In the genomic region with DNA sequence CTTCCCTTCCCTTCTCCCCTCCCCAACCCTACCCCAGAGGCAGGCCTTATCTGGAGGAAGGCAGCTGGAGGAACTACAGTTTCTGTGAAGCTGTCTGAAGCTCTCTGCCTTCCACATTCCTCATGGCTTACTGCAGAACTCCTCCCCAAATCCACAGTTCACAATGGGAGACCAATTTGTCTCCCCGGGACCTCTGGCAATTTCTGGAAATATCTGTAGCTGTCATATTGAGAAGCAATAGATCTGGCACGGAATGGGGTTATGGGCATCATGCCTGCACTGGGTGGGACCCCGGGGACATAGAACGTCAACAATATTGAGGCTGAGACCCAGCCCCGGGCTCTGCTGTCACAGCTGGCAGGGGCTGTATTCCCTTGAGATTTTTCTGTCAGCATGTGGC, we compare ENCODE assay signal across 10 mouse cellular contexts. TPM values are rescaled to one million over a fixed set of nuclear protein-coding genes. Genes with fewer than 3 reads are reported as not detected.
A peak's percentile ranks its signal among the peaks of the same experiment; 100 is the strongest.
DNase-seq lines count a peak whose midpoint lies in the region; ATAC-seq lines count a peak whose summit lies in the region.
"Had no signal": no experiment of that assay in that cellular context is flagged by ENCODE, and none has a peak within 500 bp of the region (broad histone marks: within the 10 kb centered on the region; RNA-seq: fewer than 3 reads in every experiment).

No protein-coding gene starts in this region.

- 41% methylated on average over 5 of the region's 5 CpGs for WGBS in embryonic facial prominence, embryonic 14.5 days
- 41% methylated on average over 5 of the region's 5 CpGs for WGBS in heart, embryonic 16.5 days
- 57% methylated on average over 5 of the region's 5 CpGs for WGBS in midbrain, embryonic 10.5 days

- no peaks in the 10 kb centered on the region for H3K27me3 ChIP-seq in embryonic facial prominence, embryonic 14.5 days (replicated peaks; ENCODE audit: control insufficient read depth, insufficient read depth, low read length)
- no peaks in the 10 kb centered on the region for H3K27me3 ChIP-seq in heart, embryonic 16.5 days (ENCODE audit: control insufficient read depth, insufficient read depth, low read length)
- H3K27me3 ChIP-seq in midbrain, embryonic 10.5 days (ENCODE audit: low read depth, poor library complexity, severe bottlenecking) = no peaks in the 10 kb centered on the region

- no peaks in the 10 kb centered on the region for H3K9me3 ChIP-seq in embryonic facial prominence, embryonic 14.5 days (ENCODE audit: control insufficient read depth, low read length)
- no peaks in the 10 kb centered on the region for H3K9me3 ChIP-seq in heart, embryonic 16.5 days (replicated peaks; ENCODE audit: control insufficient read depth, low read length)
- H3K9me3 ChIP-seq in midbrain, embryonic 10.5 days (replicated peaks) = no peaks in the 10 kb centered on the region
- H3K9me3 ChIP-seq: G1E had no signal

- ATAC-seq in embryonic facial prominence, embryonic 14.5 days (ENCODE audit: low read depth) = peak; percentile 36
- peak; percentile 66 for ATAC-seq in heart, embryonic 16.5 days (replicated peaks; ENCODE audit: extremely low read depth, insufficient read depth, low FRiP score)
- no peak for ATAC-seq in frontal cortex, adult (ENCODE audit: low TSS enrichment)

- peaks cover 16% of the 10 kb centered on the region; the same call in 1 of the 2 replicates for H3K4me1 ChIP-seq in embryonic facial prominence, embryonic 14.5 days (ENCODE audit: control insufficient read depth, insufficient read depth, low read length)
- peaks cover 9% of the 10 kb centered on the region for H3K4me1 ChIP-seq in heart, embryonic 16.5 days (ENCODE audit: control insufficient read depth, insufficient read depth, low read length)
- H3K4me1 ChIP-seq in midbrain, embryonic 10.5 days = peaks cover 25% of the 10 kb centered on the region

- peak overlapping the region; percentile 61 for H3K27ac ChIP-seq in embryonic facial prominence, embryonic 14.5 days (replicated peaks; ENCODE audit: low read depth, low read length)
- H3K27ac ChIP-seq in heart, embryonic 16.5 days (ENCODE audit: low read length) = peak overlapping the region; percentile 76
- H3K27ac ChIP-seq in midbrain, embryonic 10.5 days (replicated peaks) = peak overlapping the region; percentile 5

- H3K36me3 ChIP-seq in embryonic facial prominence, embryonic 14.5 days (ENCODE audit: control insufficient read depth, insufficient read depth, low read length) = no peaks in the 10 kb centered on the region
- H3K36me3 ChIP-seq in heart, embryonic 16.5 days (ENCODE audit: control insufficient read depth, insufficient read depth) = no peaks in the 10 kb centered on the region
- no peaks in the 10 kb centered on the region for H3K36me3 ChIP-seq in midbrain, embryonic 10.5 days
- H3K36me3 ChIP-seq: G1E had no signal

- H3K4me3 ChIP-seq in embryonic facial prominence, embryonic 14.5 days (ENCODE audit: low read depth, low read length) = no peak overlapping the region
- no peak overlapping the region for H3K4me3 ChIP-seq in heart, embryonic 16.5 days (ENCODE audit: low read length)
- no peak overlapping the region for H3K4me3 ChIP-seq in midbrain, embryonic 10.5 days

- H3K4me2 ChIP-seq in embryonic facial prominence, embryonic 14.5 days (ENCODE audit: low read depth, low read length) = no peak overlapping the region
- H3K4me2 ChIP-seq in heart, embryonic 16.5 days (ENCODE audit: low read depth, low read length) = no peak overlapping the region

- no peak overlapping the region for H3K9ac ChIP-seq in embryonic facial prominence, embryonic 14.5 days (ENCODE audit: low read depth, low read length)
- H3K9ac ChIP-seq in heart, embryonic 16.5 days (ENCODE audit: low read length) = no peak overlapping the region

- peak; percentile 19 for DNase-seq in kidney, postnatal 14 days
- DNase-seq in kidney, postnatal 36 days = no peak
- DNase-seq in embryonic facial prominence, embryonic 14.5 days (ENCODE audit: low spot score) = peak; percentile 52
- DNase-seq in midbrain, embryonic 10.5 days (ENCODE audit: low spot score) = no peak
- DNase-seq in frontal cortex, postnatal 14 days (ENCODE audit: low spot score in 2 of 2) = no peak
- DNase-seq in cerebellum, adult 11-12 months = no peak

RNA-seq across cellular contexts. Expression of a gene that starts 16.6 kb away (rescaled TPM):
- not detected in 2 replicates for polyA plus RNA-seq in embryonic facial prominence, embryonic 14.5 days (2014; fragmentation: Nextera tagmentation; extraction: Ambion mirVana)
- polyA plus RNA-seq in heart, embryonic 16.5 days (2015; fragmentation: Nextera tagmentation; extraction: Ambion mirVana) = 18.3 TPM in 1 of 2 replicates, not detected in the other
- polyA plus RNA-seq in midbrain, embryonic 10.5 days (2016; fragmentation: Nextera tagmentation; extraction: Ambion mirVana) = not detected in 2 replicates
- polyA plus RNA-seq: G1E; limb, embryonic 11.5 days had no signal

RNA-seq across cellular contexts. Expression of a gene that starts 31.1 kb away (rescaled TPM):
- polyA plus RNA-seq in embryonic facial prominence, embryonic 14.5 days (2014; fragmentation: Nextera tagmentation; extraction: Ambion mirVana) = 1.6 and 2.2 TPM in 2 replicates
- 4.5 and 5.5 TPM in 2 replicates for polyA plus RNA-seq in heart, embryonic 16.5 days (2015; fragmentation: Nextera tagmentation; extraction: Ambion mirVana)
- 12.1 and 14.2 TPM in 2 replicates for polyA plus RNA-seq in midbrain, embryonic 10.5 days (2016; fragmentation: Nextera tagmentation; extraction: Ambion mirVana)
- polyA plus RNA-seq: G1E had no signal

Comparison
In these comparisons a context has a peak if more than half of its experiments do, and no peak if none do; other contexts are left out.
1. DNase-seq: peak in kidney, postnatal 14 days (single experiment) and embryonic facial prominence, embryonic 14.5 days (single experiment); none in kidney, postnatal 36 days (0 of 2), midbrain, embryonic 10.5 days (single experiment), frontal cortex, postnatal 14 days (0 of 2) and cerebellum, adult 11-12 months (single experiment).
2. H3K27ac ChIP-seq: peak in every context shown above with its lines; median percentile 76 in heart, embryonic 16.5 days; 61 in embryonic facial prominence, embryonic 14.5 days; 5 in midbrain, embryonic 10.5 days.